Mouse (Mus musculus): ENCODE measurements around the gene Tsr2. TPM values are rescaled to one million over a fixed set of nuclear protein-coding genes. Genes with fewer than 3 reads are reported as not detected.
A peak's percentile ranks its signal among the peaks of the same experiment; 100 is the strongest.

Tsr2 gene
- polyA plus RNA-seq, 1 experiment from 2014 or later = 38.8 TPM

GRCm38 (mm10) chrX:151049661-151050215, 46.6 kb downstream of the Tsr2 start:
- WGBS = 52% methylated on average over 8 of the region's 8 CpGs
- H3K9me3 ChIP-seq (replicated peaks; ENCODE audit: control insufficient read depth, low read length, poor library complexity, severe bottlenecking) = no peaks in the 10 kb centered on the region
- no peak overlapping the region for H3K27ac ChIP-seq (ENCODE audit: low read length)
- H3K9ac ChIP-seq (ENCODE audit: low read depth, low read length) = no peak overlapping the region
- ATAC-seq = no peak
- H3K4me1 ChIP-seq (ENCODE audit: control insufficient read depth, insufficient read depth, low read length) = peaks cover 25% of the 10 kb centered on the region
- no peaks in the 10 kb centered on the region for H3K36me3 ChIP-seq (ENCODE audit: control insufficient read depth, insufficient read depth, low read length)
- no peak overlapping the region for H3K4me3 ChIP-seq (ENCODE audit: low read depth, low read length)
- no peaks in the 10 kb centered on the region; the same call in 1 of the 2 replicates for H3K27me3 ChIP-seq (ENCODE audit: control insufficient read depth, insufficient read depth, low read depth, low read length)
- H3K4me2 ChIP-seq (ENCODE audit: low read length) = peak overlapping the region; percentile 79

- 19% methylated on average over 29 of the region's 56 CpGs for WGBS
- Histone ChIP-seq H3K4me1 (ENCODE audit: control insufficient read depth, insufficient read depth, low read length) (peaks cover 21% of the 10 kb centered on the region), H3K9me3 (replicated peaks; ENCODE audit: control insufficient read depth, low read length, poor library complexity, severe bottlenecking) (no peaks in the 10 kb centered on the region), H3K36me3 (ENCODE audit: control insufficient read depth, insufficient read depth, low read length) (no peaks in the 10 kb centered on the region), H3K9ac (ENCODE audit: low read depth, low read length) (peak overlapping the region; percentile 89), H3K4me3 (ENCODE audit: low read depth, low read length) (peak overlapping the region; percentile 65), H3K27me3 (ENCODE audit: control insufficient read depth, insufficient read depth, low read depth, low read length) (no peaks in the 10 kb centered on the region; the same call in 1 of the 2 replicates), H3K4me2 (ENCODE audit: low read length) (peak overlapping the region; percentile 79), H3K27ac (ENCODE audit: low read length) (peak overlapping the region; percentile 93)
- peak; percentile 71 for ATAC-seq
Measured at GRCm38 (mm10) chrX:151047431-151048058, 48.8 kb downstream of the Tsr2 start.

- WGBS = 18% methylated on average over 43 of the region's 62 CpGs
- peak overlapping the region; percentile 65 for H3K4me3 ChIP-seq (ENCODE audit: low read depth, low read length)
- H3K27ac ChIP-seq (ENCODE audit: low read length) = peak overlapping the region; percentile 93
- no peaks in the 10 kb centered on the region for H3K36me3 ChIP-seq (ENCODE audit: control insufficient read depth, insufficient read depth, low read length)
- peaks cover 21% of the 10 kb centered on the region for H3K4me1 ChIP-seq (ENCODE audit: control insufficient read depth, insufficient read depth, low read length)
- no peaks in the 10 kb centered on the region for H3K9me3 ChIP-seq (replicated peaks; ENCODE audit: control insufficient read depth, low read length, poor library complexity, severe bottlenecking)
- H3K9ac ChIP-seq (ENCODE audit: low read depth, low read length) = peak overlapping the region; percentile 89
- peak overlapping the region; percentile 79 for H3K4me2 ChIP-seq (ENCODE audit: low read length)
- ATAC-seq = peak; percentile 93
- no peaks in the 10 kb centered on the region; the same call in 1 of the 2 replicates for H3K27me3 ChIP-seq (ENCODE audit: control insufficient read depth, insufficient read depth, low read depth, low read length)
Measured at GRCm38 (mm10) chrX:151046777-151047430, 49.4 kb downstream of the Tsr2 start.

GRCm38 (mm10) chrX:151046321-151046720, 50.0 kb downstream of the Tsr2 start:
- peak overlapping the region; percentile 89 for H3K9ac ChIP-seq (ENCODE audit: low read depth, low read length)
- H3K4me2 ChIP-seq (ENCODE audit: low read length) = peak overlapping the region; percentile 79
- peak overlapping the region; percentile 93 for H3K27ac ChIP-seq (ENCODE audit: low read length)
- ATAC-seq = no peak
- WGBS = 51% methylated on average over 11 of the region's 11 CpGs
- peak overlapping the region; percentile 65 for H3K4me3 ChIP-seq (ENCODE audit: low read depth, low read length)
- H3K4me1 ChIP-seq (ENCODE audit: control insufficient read depth, insufficient read depth, low read length) = peaks cover 21% of the 10 kb centered on the region
- H3K36me3 ChIP-seq (ENCODE audit: control insufficient read depth, insufficient read depth, low read length) = no peaks in the 10 kb centered on the region
- H3K27me3 ChIP-seq (ENCODE audit: control insufficient read depth, insufficient read depth, low read depth, low read length) = no peaks in the 10 kb centered on the region; the same call in 1 of the 2 replicates
- H3K9me3 ChIP-seq (replicated peaks; ENCODE audit: control insufficient read depth, low read length, poor library complexity, severe bottlenecking) = no peaks in the 10 kb centered on the region

GRCm38 (mm10) chrX:151045850-151046249, 50.5 kb downstream of the Tsr2 start, which contains the start of gene Fgd1:
Gene Fgd1 (plus strand): TSS chrX:151046150.
- H3K4me2 ChIP-seq (ENCODE audit: low read length) = peak within 1 kb of the TSS; percentile 79
- peak within 1 kb of the TSS; percentile 89 for H3K9ac ChIP-seq (ENCODE audit: low read depth, low read length)
- no peaks in the 10 kb centered on the region; the same call in 1 of the 2 replicates for H3K27me3 ChIP-seq (ENCODE audit: control insufficient read depth, insufficient read depth, low read depth, low read length)
- no peak for ATAC-seq
- H3K4me3 ChIP-seq (ENCODE audit: low read depth, low read length) = peak within 1 kb of the TSS; percentile 65
- no peaks in the 10 kb centered on the region for H3K36me3 ChIP-seq (ENCODE audit: control insufficient read depth, insufficient read depth, low read length)
- peaks cover 21% of the 10 kb centered on the region for H3K4me1 ChIP-seq (ENCODE audit: control insufficient read depth, insufficient read depth, low read length)
- no peaks in the 10 kb centered on the region for H3K9me3 ChIP-seq (replicated peaks; ENCODE audit: control insufficient read depth, low read length, poor library complexity, severe bottlenecking)
- peak within 1 kb of the TSS; percentile 93 for H3K27ac ChIP-seq (ENCODE audit: low read length)
- WGBS = 92% methylated on average over 8 of the region's 8 CpGs

- Histone ChIP-seq H3K9ac (ENCODE audit: low read depth, low read length) (no peak overlapping the region), H3K36me3 (ENCODE audit: control insufficient read depth, insufficient read depth, low read length) (no peaks in the 10 kb centered on the region), H3K4me2 (ENCODE audit: low read length) (no peak overlapping the region), H3K4me1 (ENCODE audit: control insufficient read depth, insufficient read depth, low read length) (no peaks in the 10 kb centered on the region), H3K4me3 (ENCODE audit: low read depth, low read length) (no peak overlapping the region), H3K27me3 (ENCODE audit: control insufficient read depth, insufficient read depth, low read depth, low read length) (no peaks in the 10 kb centered on the region), H3K9me3 (replicated peaks; ENCODE audit: control insufficient read depth, low read length, poor library complexity, severe bottlenecking) (no peaks in the 10 kb centered on the region), H3K27ac (ENCODE audit: low read length) (no peak overlapping the region)
- WGBS = 41% methylated on average over 5 of the region's 5 CpGs
- no peak for ATAC-seq
Measured at GRCm38 (mm10) chrX:151041223-151041622, 55.1 kb downstream of the Tsr2 start.

Other genes with a start within 250 kb of the Tsr2 start
- 94.7 and 95.9 TPM in 2 replicates for gene Gnl3l, start 79.2 kb downstream of the Tsr2 start, polyA plus RNA-seq (2015; fragmentation: Nextera tagmentation; extraction: Ambion mirVana)
- gene Fgd1, start 50.4 kb downstream of the Tsr2 start, polyA plus RNA-seq (2015; fragmentation: Nextera tagmentation; extraction: Ambion mirVana) = 13.1 and 13.4 TPM in 2 replicates
- gene Wnk3, start 101.5 kb upstream of the Tsr2 start, polyA plus RNA-seq (2015; fragmentation: Nextera tagmentation; extraction: Ambion mirVana) = 16.8 and 20.1 TPM in 2 replicates
- gene Fam120c, start 247.6 kb upstream of the Tsr2 start, polyA plus RNA-seq (2015; fragmentation: Nextera tagmentation; extraction: Ambion mirVana) = 8.2 and 8.5 TPM in 2 replicates

All from midbrain, embryonic 16.5 days (tissue).